Mouse (Mus musculus) thymus, adult 2 months (tissue): ENCODE measurements around the gene Tmbim6. TPM values are rescaled to one million over a fixed set of nuclear protein-coding genes. Genes with fewer than 3 reads are reported as not detected.

Experiments
- DNase-seq: peaks from one replicate; pipeline ENCODE4 v3.0.0; 2021
- H3K27ac ChIP-seq: fragments of 200-500 bp; 2 replicates; pipeline ENCODE4 v1.5.1; 2012; ENCODE audit warnings: low read length, control low read depth; ENCODE audit not compliant: control insufficient read depth, insufficient read depth
- H3K27me3 ChIP-seq: fragments of 200-500 bp; 2 replicates; pipeline ENCODE4 v1.6.1; 2012; ENCODE audit warnings: mild to moderate bottlenecking, low read length, moderate library complexity, mixed read lengths; ENCODE audit not compliant: control insufficient read depth, insufficient read depth
- H3K36me3 ChIP-seq: fragments of 200-500 bp; 2 replicates; pipeline ENCODE4 v1.6.1; 2012; ENCODE audit warnings: mild to moderate bottlenecking, low read length, moderate library complexity; ENCODE audit not compliant: control insufficient read depth, insufficient read depth
- H3K4me1 ChIP-seq: fragments of 200-500 bp; replicated peaks from 2 replicates; pipeline ENCODE4 v1.6.1; 2012; ENCODE audit warnings: low read length; ENCODE audit not compliant: control insufficient read depth, insufficient read depth
- H3K4me3 ChIP-seq: fragments of 200-500 bp; 2 replicates; pipeline ENCODE4 v1.5.1; 2012; ENCODE audit warnings: mild to moderate bottlenecking, low read length, control low read depth, moderate library complexity; ENCODE audit not compliant: control insufficient read depth, insufficient read depth
- CTCF ChIP-seq: fragments of 200-500 bp; IDR thresholded peaks from 2 replicates; pipeline ENCODE4 v1.5.1; 2012; ENCODE audit warnings: mild to moderate bottlenecking, control low read depth, low read length, moderate library complexity, borderline replicate concordance; ENCODE audit not compliant: control insufficient read depth, poor library complexity, insufficient read depth; ENCODE audit errors: extremely low read depth
- POLR2A ChIP-seq: fragments of 200-500 bp; IDR thresholded peaks from 2 replicates; pipeline ENCODE4 v1.6.1; 2012; ENCODE audit warnings: mild to moderate bottlenecking, low read length, control low read depth, moderate library complexity; ENCODE audit not compliant: control insufficient read depth, poor library complexity, insufficient read depth; ENCODE audit errors: extremely low read depth
- WGBS: fragments of 180-500 bp; shearing (Covaris S2); methylation state at CpG from one replicate; pipeline ENCODE4 v1.1.7; 2018; 5-methylcytosine and 5-hydroxymethylcytosine counted together
- polyA plus RNA-seq: library from polyadenylated mRNA; depleted of rRNA; stranded (reverse); fragments of >200 nt; gene quantifications from 2 replicates; pipeline ENCODE4 v1.2.3, GENCODE M21; 2012

Tmbim6 gene
- polyA plus RNA-seq, 1 experiment = 818 TPM

DNA sequence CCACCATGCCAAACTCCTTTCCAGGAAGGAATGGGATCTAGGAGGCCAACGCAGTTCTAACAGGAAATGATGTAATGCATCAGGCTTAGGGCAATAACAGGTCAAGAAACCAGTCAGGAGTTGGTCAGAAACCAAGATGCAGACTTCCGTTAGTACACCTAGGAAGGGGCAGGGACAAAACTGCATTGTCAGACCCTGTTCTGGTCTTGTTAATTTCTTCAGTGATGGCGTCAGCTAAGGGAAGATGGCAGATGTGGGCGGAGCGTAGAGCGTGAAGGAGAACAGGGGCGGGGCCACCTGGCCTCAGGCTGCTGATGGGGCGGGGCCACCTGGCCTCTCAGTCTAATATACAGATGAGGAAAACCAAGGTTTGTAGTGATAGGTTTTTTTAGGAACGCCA lies 28.5 kb downstream of the Tmbim6 start:
- Histone ChIP-seq H3K4me1 (peaks cover 9% of the 10 kb centered on the region), H3K36me3 (no peaks in the 10 kb centered on the region), H3K4me3 (no peak overlapping the region), H3K27me3 (no peaks in the 10 kb centered on the region), H3K27ac (no peak overlapping the region)
- TF ChIP-seq POLR2A (no peak), CTCF (no peak)
- peak; percentile 25 for DNase-seq
- 77% methylated on average over 9 of the region's 9 CpGs for WGBS

DNA sequence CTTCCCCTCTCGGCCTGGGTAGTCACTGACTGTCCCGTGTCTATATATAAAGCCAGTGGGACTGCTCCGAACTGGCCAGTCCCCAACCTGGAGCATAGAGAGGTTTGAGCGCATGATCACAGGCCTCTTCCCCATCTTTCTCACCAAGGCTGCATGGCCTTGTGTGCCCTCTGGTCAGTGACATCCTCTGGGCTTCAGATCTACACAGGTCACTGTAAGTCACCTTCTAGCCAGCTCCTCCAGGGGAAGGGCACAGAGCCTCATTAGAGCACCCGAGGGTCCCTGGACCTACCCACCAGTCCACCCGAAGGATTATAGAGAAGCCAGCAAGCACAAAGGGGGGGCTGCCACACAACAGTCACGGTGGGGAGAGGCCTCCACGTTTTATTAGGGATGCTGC lies 29.0 kb downstream of the Tmbim6 start:
- DNase-seq = no peak
- Histone ChIP-seq H3K27ac (no peak overlapping the region), H3K36me3 (no peaks in the 10 kb centered on the region), H3K4me3 (no peak overlapping the region), H3K4me1 (peaks cover 7% of the 10 kb centered on the region), H3K27me3 (no peaks in the 10 kb centered on the region)
- WGBS = 89% methylated on average over 8 of the region's 8 CpGs
- TF ChIP-seq CTCF = no peak
- no peak for TF ChIP-seq POLR2A

DNA sequence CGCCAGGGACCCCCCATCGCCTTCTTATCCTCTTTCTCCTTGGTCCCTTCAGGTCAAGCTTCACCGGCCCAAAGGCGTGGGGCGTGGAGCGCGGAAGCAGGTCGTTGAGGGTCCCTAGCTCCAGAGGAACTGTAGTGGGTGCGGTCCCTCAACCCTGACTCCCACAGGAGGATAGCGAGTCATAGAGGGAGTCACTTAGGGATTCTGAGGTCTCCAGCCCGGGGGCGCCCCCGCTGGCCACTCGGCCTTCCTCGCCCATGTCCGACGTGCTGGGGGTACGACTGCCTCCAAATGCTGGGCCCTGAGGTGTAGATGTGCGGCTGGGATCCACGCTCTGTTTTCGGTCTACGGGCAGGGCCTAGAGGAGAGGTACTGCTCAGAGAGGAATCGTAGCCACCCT lies 29.9 kb downstream of the Tmbim6 start:
- Histone ChIP-seq H3K4me1 (peaks cover 7% of the 10 kb centered on the region), H3K4me3 (no peak overlapping the region), H3K27ac (no peak overlapping the region), H3K27me3 (no peaks in the 10 kb centered on the region), H3K36me3 (no peaks in the 10 kb centered on the region)
- TF ChIP-seq POLR2A (no peak), CTCF (no peak)
- no peak for DNase-seq
- WGBS = 97% methylated on average over 23 of the region's 23 CpGs

DNA sequence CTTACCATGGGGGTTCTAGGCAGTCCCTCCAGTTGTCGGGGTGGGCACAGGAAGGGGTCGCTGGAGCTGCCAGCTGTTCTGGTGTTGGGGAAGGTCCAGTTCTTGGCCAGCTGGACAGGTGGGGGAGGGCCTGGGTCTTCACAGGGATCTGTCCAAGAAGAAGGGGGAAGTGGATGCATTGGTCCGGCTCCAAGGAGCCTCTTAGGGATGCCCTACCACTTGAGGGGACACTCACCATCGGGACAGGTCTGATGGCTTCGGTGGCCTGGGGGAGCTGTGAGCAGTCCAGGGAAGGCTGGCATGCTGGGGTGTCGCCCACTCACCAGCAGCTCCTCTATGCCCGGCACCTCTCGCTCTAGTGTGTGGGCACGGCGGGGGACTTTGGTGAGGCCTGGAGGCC lies 30.4 kb downstream of the Tmbim6 start:
- WGBS = 97% methylated on average over 10 of the region's 10 CpGs
- H3K4me1 ChIP-seq = peaks cover 7% of the 10 kb centered on the region
- TF ChIP-seq POLR2A = no peak
- TF ChIP-seq CTCF = no peak
- no peaks in the 10 kb centered on the region for H3K27me3 ChIP-seq
- H3K36me3 ChIP-seq = no peaks in the 10 kb centered on the region
- H3K27ac ChIP-seq = no peak overlapping the region
- DNase-seq = no peak
- H3K4me3 ChIP-seq = no peak overlapping the region

DNA sequence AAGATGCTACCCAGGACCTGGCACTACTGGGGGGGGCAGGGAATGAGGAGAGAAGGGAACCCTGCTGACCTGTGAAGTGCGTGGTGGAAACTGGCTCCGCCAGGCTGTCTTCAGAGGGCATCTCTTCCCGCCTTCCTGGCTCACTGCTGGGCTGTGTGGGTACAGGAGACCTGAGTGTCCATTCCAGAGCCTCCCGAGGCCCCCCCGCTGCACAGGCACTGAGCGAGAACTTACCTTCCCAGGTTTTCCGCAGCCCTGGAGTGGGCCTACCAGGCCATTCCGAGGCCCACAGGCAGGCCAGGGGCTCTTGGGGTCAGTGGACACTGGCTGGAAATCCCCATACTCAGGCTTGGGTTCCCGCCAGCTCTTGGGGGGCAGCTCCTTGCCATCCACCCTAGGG lies 31.2 kb downstream of the Tmbim6 start:
- H3K4me1 ChIP-seq = peaks cover 7% of the 10 kb centered on the region
- WGBS = 96% methylated on average over 9 of the region's 9 CpGs
- DNase-seq = no peak
- H3K27ac ChIP-seq = no peak overlapping the region
- H3K27me3 ChIP-seq = no peaks in the 10 kb centered on the region
- H3K4me3 ChIP-seq = no peak overlapping the region
- H3K36me3 ChIP-seq = 0 out of 2 replicates have a peak, but pooled peaks cover 3% of the 10 kb centered on the region
- TF ChIP-seq CTCF = no peak
- TF ChIP-seq POLR2A = no peak

GRCm38 (mm10) chr15:99430394-99430793 lies 37.7 kb downstream of the Tmbim6 start:
- 68% methylated on average over 8 of the region's 8 CpGs for WGBS
- peaks cover 9% of the 10 kb centered on the region; the same call in 1 of the 2 replicates for H3K36me3 ChIP-seq
- H3K4me3 ChIP-seq = no peak overlapping the region
- H3K27me3 ChIP-seq = no peaks in the 10 kb centered on the region
- H3K27ac ChIP-seq = no peak overlapping the region
- H3K4me1 ChIP-seq = peaks cover 10% of the 10 kb centered on the region
- no peak for DNase-seq
- TF ChIP-seq POLR2A (no peak), CTCF (no peak)

- Histone ChIP-seq H3K4me3 (no peak overlapping the region), H3K4me1 (peaks cover 10% of the 10 kb centered on the region), H3K27ac (no peak overlapping the region), H3K36me3 (peaks cover 9% of the 10 kb centered on the region; the same call in 1 of the 2 replicates), H3K27me3 (no peaks in the 10 kb centered on the region)
- WGBS = 96% methylated on average over 10 of the region's 10 CpGs
- no peak for DNase-seq
- no peak for TF ChIP-seq POLR2A
- no peak for TF ChIP-seq CTCF
These were observed 38.4 kb downstream of the Tmbim6 start for GRCm38 (mm10) chr15:99431063-99431462.
